Mouse (Mus musculus): Measurements from ENCODE around the gene Map7d1. TPM values are rescaled to one million over a fixed set of nuclear protein-coding genes. Genes with fewer than 3 reads are reported as not detected.
"Not testable (repeated sequence)": the region's sequence is repeated elsewhere in the genome, so short reads cannot be mapped to it uniquely, and the experiment has no call there.

Gene Map7d1
- polyA plus RNA-seq, 1 experiment from 2014 or later: 15.2 TPM

- Histone ChIP-seq H3K9ac (ENCODE audit: low read length) (peak overlapping the region; percentile 52), H3K36me3 (ENCODE audit: control insufficient read depth, insufficient read depth, low read length) (peaks cover 6% of the 10 kb centered on the region; the same call in 1 of the 2 replicates), H3K27ac (replicated peaks) (peak overlapping the region; percentile 75), H3K27me3 (ENCODE audit: control insufficient read depth, insufficient read depth, low read length) (no peaks in the 10 kb centered on the region), H3K4me1 (replicated peaks; ENCODE audit: control insufficient read depth, insufficient read depth) (no peaks in the 10 kb centered on the region; the same call in 1 of the 2 replicates), H3K4me2 (replicated peaks; ENCODE audit: low read depth) (peak overlapping the region; percentile 66), H3K4me3 (ENCODE audit: low read depth, low read length) (peak overlapping the region; percentile 40), H3K9me3 (ENCODE audit: control insufficient read depth, low read length) (no peaks in the 10 kb centered on the region)
- DNase-seq (ENCODE audit: low spot score) (peak; percentile 83), ATAC-seq (ENCODE audit: low FRiP score, low TSS enrichment) (peak; percentile 78)
- TF ChIP-seq CTCF (IDR thresholded peaks at IDR 0.05; ENCODE audit: low read depth): peak; percentile 98
- no peak for TF ChIP-seq EP300 (optimal IDR thresholded peaks at IDR 0.05)
- 5% methylated on average over 18 of the region's 18 CpGs for WGBS
Observed at GRCm38 (mm10) chr4:126227077-126227761, 28.9 kb downstream of the Map7d1 start.

- ATAC-seq (ENCODE audit: low FRiP score, low TSS enrichment) (peak; percentile 16), DNase-seq (ENCODE audit: low spot score) (no peak)
- WGBS: 48% methylated on average over 12 of the region's 12 CpGs
- Histone ChIP-seq H3K4me1 (replicated peaks; ENCODE audit: control insufficient read depth, insufficient read depth) (no peaks in the 10 kb centered on the region; the same call in 1 of the 2 replicates), H3K27me3 (ENCODE audit: control insufficient read depth, insufficient read depth, low read length) (no peaks in the 10 kb centered on the region), H3K27ac (replicated peaks) (no peak overlapping the region), H3K36me3 (ENCODE audit: control insufficient read depth, insufficient read depth, low read length) (peaks cover 6% of the 10 kb centered on the region; the same call in 1 of the 2 replicates), H3K4me2 (replicated peaks; ENCODE audit: low read depth) (no peak overlapping the region; the same call in 1 of the 2 replicates), H3K9ac (ENCODE audit: low read length) (no peak overlapping the region), H3K9me3 (ENCODE audit: control insufficient read depth, low read length) (no peaks in the 10 kb centered on the region), H3K4me3 (ENCODE audit: low read depth, low read length) (no peak overlapping the region)
- TF ChIP-seq EP300 (optimal IDR thresholded peaks at IDR 0.05) (no peak), CTCF (IDR thresholded peaks at IDR 0.05; ENCODE audit: low read depth) (no peak)
Observed at GRCm38 (mm10) chr4:126226640-126227039, 29.5 kb downstream of the Map7d1 start.

DNA sequence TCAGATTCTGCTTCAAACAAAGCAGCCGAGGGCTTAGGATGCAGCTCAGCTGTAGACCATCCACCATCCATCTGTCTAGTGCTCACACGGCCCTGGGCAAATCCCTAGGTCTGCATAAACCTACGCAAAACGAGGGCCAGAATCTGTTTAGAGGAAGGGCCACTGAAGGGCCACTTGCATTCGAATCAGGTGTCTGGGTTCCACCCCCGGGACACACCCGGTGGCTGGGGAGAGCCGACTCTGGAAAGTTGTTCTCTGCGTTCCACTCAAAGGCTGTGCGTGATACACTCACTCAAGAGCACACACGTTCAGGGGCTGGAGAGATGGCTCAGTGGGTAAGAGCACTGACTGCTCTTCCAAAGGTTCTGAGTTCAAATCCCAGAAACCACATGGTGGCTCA lies 33.5 kb downstream of the Map7d1 start:
- Histone ChIP-seq H3K4me3 (ENCODE audit: low read depth, low read length) (no peak overlapping the region), H3K4me1 (replicated peaks; ENCODE audit: control insufficient read depth, insufficient read depth) (no peaks in the 10 kb centered on the region; the same call in 1 of the 2 replicates), H3K9me3 (ENCODE audit: control insufficient read depth, low read length) (no peaks in the 10 kb centered on the region), H3K27ac (replicated peaks) (no peak overlapping the region), H3K4me2 (replicated peaks; ENCODE audit: low read depth) (no peak overlapping the region), H3K27me3 (ENCODE audit: control insufficient read depth, insufficient read depth, low read length) (no peaks in the 10 kb centered on the region), H3K9ac (ENCODE audit: low read length) (no peak overlapping the region), H3K36me3 (ENCODE audit: control insufficient read depth, insufficient read depth, low read length) (no peaks in the 10 kb centered on the region)
- 79% methylated on average over 11 of the region's 11 CpGs for WGBS
- no peak for ATAC-seq (ENCODE audit: low FRiP score, low TSS enrichment)
- no peak for TF ChIP-seq CTCF (IDR thresholded peaks at IDR 0.05; ENCODE audit: low read depth)
- DNase-seq (ENCODE audit: low spot score): no peak

DNA sequence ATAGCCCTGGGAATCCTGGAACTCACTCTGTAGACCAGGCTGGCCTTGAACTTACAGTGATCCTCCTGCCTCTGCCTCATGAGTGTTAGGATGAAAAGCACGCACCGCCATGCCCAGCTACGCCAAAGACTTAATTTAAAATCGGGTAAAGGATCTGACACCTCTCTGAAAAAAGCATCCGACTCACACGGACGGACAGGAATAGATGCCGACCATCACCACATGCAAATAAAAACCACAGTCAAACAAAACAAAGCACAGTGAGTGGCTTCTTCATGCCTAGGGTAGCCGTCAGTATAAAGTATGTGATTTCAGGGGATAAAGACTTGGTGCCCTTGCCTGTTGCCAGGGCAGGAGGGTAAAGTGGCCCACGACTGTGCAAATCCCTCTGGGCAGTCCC lies 36.1 kb downstream of the Map7d1 start:
- 81% methylated on average over 10 of the region's 10 CpGs for WGBS
- H3K4me2 ChIP-seq (replicated peaks; ENCODE audit: low read depth): no peak overlapping the region
- TF ChIP-seq CTCF (IDR thresholded peaks at IDR 0.05; ENCODE audit: low read depth): no peak
- TF ChIP-seq EP300 (optimal IDR thresholded peaks at IDR 0.05): no peak
- no peaks in the 10 kb centered on the region for H3K27me3 ChIP-seq (ENCODE audit: control insufficient read depth, insufficient read depth, low read length)
- H3K4me1 ChIP-seq (replicated peaks; ENCODE audit: control insufficient read depth, insufficient read depth): no peaks in the 10 kb centered on the region
- H3K36me3 ChIP-seq (ENCODE audit: control insufficient read depth, insufficient read depth, low read length): no peaks in the 10 kb centered on the region
- no peak overlapping the region for H3K4me3 ChIP-seq (ENCODE audit: low read depth, low read length)
- ATAC-seq (ENCODE audit: low FRiP score, low TSS enrichment): no peak
- DNase-seq (ENCODE audit: low spot score): no peak
- no peak overlapping the region for H3K27ac ChIP-seq (replicated peaks)
- no peaks in the 10 kb centered on the region for H3K9me3 ChIP-seq (ENCODE audit: control insufficient read depth, low read length)
- no peak overlapping the region for H3K9ac ChIP-seq (ENCODE audit: low read length)

- DNase-seq (ENCODE audit: low spot score); H3K9me3 ChIP-seq (ENCODE audit: control insufficient read depth, low read length); H3K27me3 ChIP-seq (ENCODE audit: control insufficient read depth, insufficient read depth, low read length); ATAC-seq (ENCODE audit: low FRiP score, low TSS enrichment); H3K4me2 ChIP-seq (replicated peaks; ENCODE audit: low read depth); H3K4me3 ChIP-seq (ENCODE audit: low read depth, low read length); H3K4me1 ChIP-seq (replicated peaks; ENCODE audit: control insufficient read depth, insufficient read depth); H3K9ac ChIP-seq (ENCODE audit: low read length); H3K27ac ChIP-seq (replicated peaks); H3K36me3 ChIP-seq (ENCODE audit: control insufficient read depth, insufficient read depth, low read length): not testable (repeated sequence)
- 0 out of 2 replicates have a peak, but pooled peaks have one; percentile 14 for TF ChIP-seq CTCF (IDR thresholded peaks at IDR 0.05; ENCODE audit: low read depth)
- 67% methylated on average over 3 of the region's 3 CpGs for WGBS
Observed at GRCm38 (mm10) chr4:126219540-126219939, 36.6 kb downstream of the Map7d1 start.

DNA sequence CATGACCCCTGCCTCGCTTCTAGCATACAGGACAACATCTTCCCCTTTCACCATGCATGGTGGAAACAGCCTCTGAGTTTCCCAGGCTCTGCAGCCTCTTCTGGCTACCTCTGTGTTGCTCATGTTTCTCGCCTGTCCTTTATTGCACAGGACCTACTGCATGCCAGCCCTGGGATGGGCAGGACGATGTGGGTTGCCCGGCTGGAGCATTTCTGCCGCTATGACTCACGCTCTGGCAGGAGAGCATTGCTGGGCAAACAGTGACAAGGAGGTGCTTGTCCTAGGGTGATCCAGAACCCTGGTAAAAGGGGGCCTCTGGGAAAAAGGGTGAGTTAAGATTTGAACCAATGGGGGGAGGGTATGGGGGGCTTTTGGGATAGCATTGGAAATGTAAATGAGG lies 38.4 kb downstream of the Map7d1 start:
- 61% methylated on average over 6 of the region's 6 CpGs for WGBS
- Histone ChIP-seq H3K4me1 (replicated peaks; ENCODE audit: control insufficient read depth, insufficient read depth) (no peaks in the 10 kb centered on the region), H3K9ac (ENCODE audit: low read length) (no peak overlapping the region), H3K4me3 (ENCODE audit: low read depth, low read length) (no peak overlapping the region), H3K36me3 (ENCODE audit: control insufficient read depth, insufficient read depth, low read length) (no peaks in the 10 kb centered on the region), H3K9me3 (ENCODE audit: control insufficient read depth, low read length) (no peaks in the 10 kb centered on the region), H3K4me2 (replicated peaks; ENCODE audit: low read depth) (no peak overlapping the region), H3K27me3 (ENCODE audit: control insufficient read depth, insufficient read depth, low read length) (no peaks in the 10 kb centered on the region), H3K27ac (replicated peaks) (peak overlapping the region; percentile 71)
- ATAC-seq (ENCODE audit: low FRiP score, low TSS enrichment) (peak; percentile 82), DNase-seq (ENCODE audit: low spot score) (peak; percentile 73)
- TF ChIP-seq EP300 (optimal IDR thresholded peaks at IDR 0.05): no peak
- no peak for TF ChIP-seq CTCF (IDR thresholded peaks at IDR 0.05; ENCODE audit: low read depth)
